ENCODE assay signal across 12 mouse cellular contexts in the genomic region with DNA sequence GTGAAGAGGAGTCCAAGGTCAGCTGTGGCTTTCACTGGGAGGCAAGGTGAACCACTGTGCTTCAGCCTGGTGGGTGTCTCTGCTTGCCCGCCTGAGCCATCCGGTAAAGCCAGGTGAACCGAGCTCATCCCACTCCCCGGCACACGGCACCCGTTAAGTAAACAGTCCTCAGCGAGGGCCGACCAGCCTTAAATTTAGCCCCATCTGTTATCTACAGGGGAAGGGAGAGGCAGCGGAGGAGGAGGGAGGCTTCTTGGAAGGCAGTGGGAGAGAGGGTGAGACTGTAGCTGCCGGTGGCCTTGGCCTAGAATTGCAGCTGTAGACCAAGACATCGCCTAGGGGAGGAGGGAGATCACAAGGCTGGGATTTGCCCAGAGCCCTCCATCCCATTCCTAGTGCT. TPM values are rescaled to one million over a fixed set of nuclear protein-coding genes. Genes with fewer than 3 reads are reported as not detected.
DNase-seq lines count a peak whose midpoint lies in the region; ATAC-seq lines count a peak whose summit lies in the region.
"Had no signal": no experiment of that assay in that cellular context is flagged by ENCODE, and none has a peak within 500 bp of the region (broad histone marks: within the 10 kb centered on the region; RNA-seq: fewer than 3 reads in every experiment).

No protein-coding gene starts in this region.

- peaks cover 72% of the 10 kb centered on the region for H3K36me3 ChIP-seq in heart, embryonic 13.5 days
- H3K36me3 ChIP-seq in heart, embryonic 11.5 days (ENCODE audit: control insufficient read depth, insufficient read depth, low read length): peaks cover 8% of the 10 kb centered on the region
- no peaks in the 10 kb centered on the region for H3K36me3 ChIP-seq in megakaryocyte, embryonic 14.5 days (replicated peaks; ENCODE audit: low read length)

- no peaks in the 10 kb centered on the region for H3K27me3 ChIP-seq in heart, embryonic 13.5 days (replicated peaks)
- H3K27me3 ChIP-seq in heart, embryonic 11.5 days (ENCODE audit: control insufficient read depth, insufficient read depth, low read length): no peaks in the 10 kb centered on the region
- peaks cover 58% of the 10 kb centered on the region for H3K27me3 ChIP-seq in megakaryocyte, embryonic 14.5 days (replicated peaks)
- H3K27me3 ChIP-seq: stomach, embryonic 15.5 days had no signal

- no peak overlapping the region for H3K4me3 ChIP-seq in heart, embryonic 13.5 days
- no peak overlapping the region for H3K4me3 ChIP-seq in heart, embryonic 11.5 days (ENCODE audit: low read depth, low read length)
- H3K4me3 ChIP-seq in megakaryocyte, embryonic 14.5 days (replicated peaks): peak overlapping the region; percentile 42
- H3K4me3 ChIP-seq: heart, adult 2 months; stomach, embryonic 15.5 days had no signal

- WGBS in heart, embryonic 13.5 days: 43% methylated on average over 11 of the region's 11 CpGs
- 35% methylated on average over 11 of the region's 11 CpGs for WGBS in heart, embryonic 11.5 days (ENCODE audit: insufficient replicate concordance)

- H3K27ac ChIP-seq in heart, embryonic 13.5 days (replicated peaks): peak overlapping the region; percentile 48; the same call in 1 of the 2 replicates
- no peak overlapping the region for H3K27ac ChIP-seq in heart, embryonic 11.5 days (ENCODE audit: low read depth, low read length)
- H3K27ac ChIP-seq: heart, adult 2 months; hindbrain, embryonic 14.5 days; stomach, embryonic 15.5 days had no signal

- no peak overlapping the region for H3K4me2 ChIP-seq in heart, embryonic 13.5 days
- no peak overlapping the region for H3K4me2 ChIP-seq in heart, embryonic 11.5 days
- H3K4me2 ChIP-seq: hindbrain, embryonic 14.5 days had no signal

- H3K4me1 ChIP-seq in heart, embryonic 13.5 days: peaks cover 18% of the 10 kb centered on the region
- peaks cover 15% of the 10 kb centered on the region for H3K4me1 ChIP-seq in heart, embryonic 11.5 days (ENCODE audit: control insufficient read depth, insufficient read depth, low read length)
- peaks cover 45% of the 10 kb centered on the region for H3K4me1 ChIP-seq in megakaryocyte, embryonic 14.5 days

- H3K9ac ChIP-seq in heart, embryonic 13.5 days: peak overlapping the region; percentile 41
- H3K9ac ChIP-seq in heart, embryonic 11.5 days (ENCODE audit: low read depth, low read length): no peak overlapping the region
- H3K9ac ChIP-seq: hindbrain, embryonic 14.5 days; stomach, embryonic 15.5 days had no signal

- peak; percentile 80 for DNase-seq in brain, adult 2 months (ENCODE audit: low read depth, low spot score)
- peak; percentile 43 for DNase-seq in right cerebral cortex, postnatal 14 days
- no peak for DNase-seq in cerebellum, postnatal 10 days
- no peak for DNase-seq in retina, embryonic 14.5 days (ENCODE audit: low spot score)
- DNase-seq: heart, adult 2 months; kidney, adult 2 months had no signal

- no peak for ATAC-seq in heart, embryonic 13.5 days (ENCODE audit: extremely low read depth, insufficient number of reproducible peaks, low FRiP score, low TSS enrichment)
- no peak for ATAC-seq in heart, embryonic 11.5 days (replicated peaks; ENCODE audit: insufficient number of reproducible peaks, low FRiP score, low TSS enrichment)
- no peak for ATAC-seq in megakaryocyte, adult 5-6 weeks (ENCODE audit: poor library complexity, severe bottlenecking)

- H3K9me3 ChIP-seq in heart, embryonic 13.5 days: no peaks in the 10 kb centered on the region
- H3K9me3 ChIP-seq in heart, embryonic 11.5 days (replicated peaks; ENCODE audit: control insufficient read depth, low read length): no peaks in the 10 kb centered on the region
- peaks cover 5% of the 10 kb centered on the region; the same call in 1 of the 2 replicates for H3K9me3 ChIP-seq in megakaryocyte, embryonic 14.5 days
- H3K9me3 ChIP-seq: stomach, embryonic 15.5 days had no signal

RNA-seq across cellular contexts. Expression of gene Stx1a, which starts 17.5 kb away (rescaled TPM):
- polyA plus RNA-seq in heart, embryonic 13.5 days (2015; fragmentation: Nextera tagmentation; extraction: Ambion mirVana): 8.2 and 8.3 TPM in 2 replicates
- 10.4 and 13.4 TPM in 2 replicates for polyA plus RNA-seq in heart, embryonic 11.5 days (2014; fragmentation: Nextera tagmentation; extraction: Ambion mirVana)
- polyA plus RNA-seq in megakaryocyte, embryonic 14.5 days (2012; ENCODE audit: insufficient read depth, low replicate concordance): 1.1 and 1.6 TPM in 2 replicates
- 0.09 TPM in 1 of 2 replicates, not detected in the other for total RNA-seq in megakaryocyte, adult 5-6 weeks (2015)
- not detected in 2 replicates for total RNA-seq in megakaryocyte, adult 5-6 weeks (2017)

RNA-seq across cellular contexts. Expression of gene Dnajc30, which starts 23.2 kb away (rescaled TPM):
- 26.4 and 28.1 TPM in 2 replicates for polyA plus RNA-seq in heart, embryonic 13.5 days (2015; fragmentation: Nextera tagmentation; extraction: Ambion mirVana)
- polyA plus RNA-seq in heart, embryonic 11.5 days (2014; fragmentation: Nextera tagmentation; extraction: Ambion mirVana): 29.2 and 30.9 TPM in 2 replicates
- polyA plus RNA-seq in megakaryocyte, embryonic 14.5 days (2012; ENCODE audit: insufficient read depth, low replicate concordance): 42.1 and 116 TPM in 2 replicates
- 15.5 and 16.3 TPM in 2 replicates for total RNA-seq in megakaryocyte, adult 5-6 weeks (2015)
- 3.5 and 10.0 TPM in 2 replicates for total RNA-seq in megakaryocyte, adult 5-6 weeks (2017)

RNA-seq across cellular contexts. Expression of gene Bud23, which starts 24.0 kb away (rescaled TPM):
- polyA plus RNA-seq in heart, embryonic 13.5 days (2015; fragmentation: Nextera tagmentation; extraction: Ambion mirVana): 70.8 and 71.2 TPM in 2 replicates
- polyA plus RNA-seq in heart, embryonic 11.5 days (2014; fragmentation: Nextera tagmentation; extraction: Ambion mirVana): 74.8 and 78.3 TPM in 2 replicates
- polyA plus RNA-seq in megakaryocyte, embryonic 14.5 days (2012; ENCODE audit: insufficient read depth, low replicate concordance): 67.0 and 146 TPM in 2 replicates
- 29.4 and 34.2 TPM in 2 replicates for total RNA-seq in megakaryocyte, adult 5-6 weeks (2015)
- 24.2 and 27.6 TPM in 2 replicates for total RNA-seq in megakaryocyte, adult 5-6 weeks (2017)

RNA-seq across cellular contexts. Expression of gene Abhd11, which starts 31.8 kb away (rescaled TPM):
- 59.1 and 65.8 TPM in 2 replicates for polyA plus RNA-seq in heart, embryonic 13.5 days (2015; fragmentation: Nextera tagmentation; extraction: Ambion mirVana)
- 58.2 and 59.9 TPM in 2 replicates for polyA plus RNA-seq in heart, embryonic 11.5 days (2014; fragmentation: Nextera tagmentation; extraction: Ambion mirVana)
- polyA plus RNA-seq in megakaryocyte, embryonic 14.5 days (2012; ENCODE audit: insufficient read depth, low replicate concordance): 23.7 and 34.3 TPM in 2 replicates
- total RNA-seq in megakaryocyte, adult 5-6 weeks (2015): 52.5 and 55.0 TPM in 2 replicates
- total RNA-seq in megakaryocyte, adult 5-6 weeks (2017): 22.9 and 32.7 TPM in 2 replicates

RNA-seq across cellular contexts. Expression of gene Vps37d, which starts 37.3 kb away (rescaled TPM):
- 3.0 and 3.3 TPM in 2 replicates for polyA plus RNA-seq in heart, embryonic 13.5 days (2015; fragmentation: Nextera tagmentation; extraction: Ambion mirVana)
- 2.0 and 2.6 TPM in 2 replicates for polyA plus RNA-seq in heart, embryonic 11.5 days (2014; fragmentation: Nextera tagmentation; extraction: Ambion mirVana)
- 0.44 and 2.3 TPM in 2 replicates for polyA plus RNA-seq in megakaryocyte, embryonic 14.5 days (2012; ENCODE audit: insufficient read depth, low replicate concordance)
- total RNA-seq in megakaryocyte, adult 5-6 weeks (2015): not detected in 2 replicates
- total RNA-seq in megakaryocyte, adult 5-6 weeks (2017): not detected in 2 replicates

Comparison
In these comparisons a context has a peak if more than half of its experiments do, and no peak if none do; other contexts are left out.
1. DNase-seq: peak in brain, adult 2 months (single experiment) and right cerebral cortex, postnatal 14 days (single experiment); none in cerebellum, postnatal 10 days (0 of 2) and retina, embryonic 14.5 days (single experiment).